Mouse (Mus musculus) cerebellum, adult 18-20 months (tissue): ENCODE measurements around the gene Kctd21.
A peak's percentile ranks its signal among the peaks of the same experiment; 100 is the strongest.

ENCODE experiments used
- DNase-seq, 2 experiments: peaks; one replicate each; pipeline ENCODE4 v3.0.0; 2021

Kctd21 gene

DNA sequence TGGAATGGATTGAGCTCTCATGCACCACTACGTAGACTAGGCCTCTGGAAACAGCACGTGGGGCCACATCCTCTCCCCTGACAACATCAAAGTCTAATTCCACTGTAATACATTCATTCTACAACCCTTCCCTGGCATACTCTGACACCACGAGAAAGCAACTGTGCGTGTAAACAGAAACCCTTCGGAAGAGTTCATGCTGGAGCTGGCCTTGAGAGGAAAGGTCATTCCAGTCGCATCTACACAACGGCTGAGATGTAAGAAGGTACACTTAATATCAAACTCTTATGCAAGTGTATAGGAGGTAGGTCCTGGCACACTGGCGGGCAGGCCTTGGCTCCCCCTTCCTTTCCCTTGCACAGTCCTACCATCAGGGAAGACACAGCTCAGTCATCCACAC is 7.8 kb upstream of the Kctd21 start:
- no peak for DNase-seq

DNA sequence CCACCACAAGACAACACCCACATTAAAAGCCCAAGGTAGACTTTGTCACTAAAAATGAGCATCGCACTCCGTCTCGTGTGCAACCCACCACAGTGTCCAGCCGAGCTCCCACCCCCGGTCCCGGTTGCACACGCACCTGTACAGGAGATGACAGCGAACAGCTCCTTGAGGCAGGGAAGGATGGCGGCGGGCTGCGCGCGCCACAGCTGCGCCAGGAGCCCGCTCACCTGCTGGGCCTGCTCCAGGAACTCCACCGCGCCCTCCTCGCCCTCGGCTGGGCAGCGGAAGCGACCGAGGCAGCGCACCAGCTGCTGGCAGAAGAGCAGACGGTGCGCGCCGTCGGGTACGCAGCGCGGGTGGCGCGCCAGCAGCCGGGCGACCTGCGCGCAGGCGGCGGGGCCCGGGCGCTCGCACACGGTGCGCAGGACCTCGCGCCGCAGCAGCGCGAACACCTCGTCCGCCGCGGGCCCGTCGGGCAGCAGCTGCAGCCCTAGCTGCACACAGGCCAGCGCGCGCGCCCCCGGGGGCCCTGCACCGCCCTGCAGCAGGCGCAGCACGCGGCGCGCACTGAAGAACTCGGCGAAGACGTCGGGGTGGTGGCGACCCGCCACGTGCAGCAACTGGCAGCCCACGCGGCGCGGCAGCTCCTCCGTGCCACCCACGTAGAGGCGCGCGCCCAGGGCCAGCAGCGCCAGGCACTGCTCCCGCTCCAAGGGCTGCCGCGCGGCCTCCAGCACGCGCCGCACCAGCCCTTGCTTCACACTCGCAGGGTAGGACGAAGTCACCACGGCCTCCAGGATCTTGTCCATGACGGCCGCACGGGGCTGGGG is 6.8 kb upstream of the Kctd21 start:
- DNase-seq = peak in 1 of 2 experiments; percentile 22

DNA sequence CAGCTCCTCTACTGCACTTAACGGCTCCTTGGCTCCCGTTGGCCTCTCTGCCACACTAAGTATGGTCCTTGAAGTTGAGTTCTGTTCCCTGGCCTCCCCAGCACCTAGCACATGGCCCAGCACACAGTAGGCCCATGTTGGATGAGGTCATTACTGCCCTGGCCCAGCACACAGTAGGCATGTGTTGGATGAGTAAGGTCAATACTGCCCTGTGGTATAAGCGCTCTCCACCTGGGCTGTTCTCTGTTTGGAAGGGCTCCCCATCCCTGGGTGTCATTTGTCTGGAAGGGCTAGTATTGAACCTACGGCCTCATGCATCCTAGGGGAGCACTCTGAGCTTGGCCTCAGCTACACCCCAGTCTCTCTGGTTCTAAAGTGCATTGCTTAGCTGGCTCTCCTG is 4.8 kb upstream of the Kctd21 start:
- DNase-seq = no peak

GRCm38 (mm10) chr7:97328891-97329588 is 3.1 kb upstream of the Kctd21 start:
- peak; percentile 67 to 73 for DNase-seq

- peak; percentile 57 to 58 for DNase-seq
These were observed 2.5 kb upstream of the Kctd21 start for GRCm38 (mm10) chr7:97329676-97330075.

DNA sequence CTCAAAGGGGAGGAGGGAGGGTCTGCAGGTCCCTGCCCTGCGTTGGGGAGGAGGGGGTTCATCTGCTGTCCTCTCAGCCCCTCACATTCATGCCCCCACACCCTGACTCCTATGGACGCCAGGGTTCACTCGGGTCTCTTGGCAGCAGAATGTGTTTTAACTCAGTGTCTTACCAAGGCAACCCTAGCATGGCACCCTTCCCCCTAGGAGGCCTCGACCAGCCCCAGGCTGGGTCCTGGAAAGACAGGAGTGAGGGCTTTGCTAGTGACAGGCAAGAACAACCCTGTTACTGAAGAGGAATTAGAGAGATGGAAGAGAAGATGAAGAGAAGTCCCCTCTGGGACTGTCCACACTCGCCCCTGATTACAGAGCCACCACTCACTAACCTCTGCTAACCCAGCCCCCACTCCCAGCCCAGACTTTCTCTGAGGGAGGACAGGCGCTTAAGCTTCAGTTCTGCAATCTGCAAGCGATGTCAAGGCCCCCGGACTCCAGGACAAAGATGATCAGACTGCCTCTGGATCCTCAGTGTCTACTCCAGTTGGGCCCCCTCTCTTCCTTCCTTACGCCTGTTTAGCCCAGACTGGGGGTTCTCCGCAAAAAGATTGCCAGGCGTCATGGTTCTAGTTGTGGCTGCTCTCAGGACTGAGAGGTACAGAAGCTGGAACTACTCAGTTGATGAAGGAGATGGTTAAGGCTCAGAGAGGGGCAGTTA is 1.0 kb upstream of the Kctd21 start:
- peak; percentile 38 to 44 for DNase-seq

- no peak for DNase-seq
These were observed 527 bp downstream of the Kctd21 start for GRCm38 (mm10) chr7:97332667-97333041.

- DNase-seq = peak; percentile 33 to 41
These were observed 1.2 kb downstream of the Kctd21 start for GRCm38 (mm10) chr7:97333113-97333898.

DNA sequence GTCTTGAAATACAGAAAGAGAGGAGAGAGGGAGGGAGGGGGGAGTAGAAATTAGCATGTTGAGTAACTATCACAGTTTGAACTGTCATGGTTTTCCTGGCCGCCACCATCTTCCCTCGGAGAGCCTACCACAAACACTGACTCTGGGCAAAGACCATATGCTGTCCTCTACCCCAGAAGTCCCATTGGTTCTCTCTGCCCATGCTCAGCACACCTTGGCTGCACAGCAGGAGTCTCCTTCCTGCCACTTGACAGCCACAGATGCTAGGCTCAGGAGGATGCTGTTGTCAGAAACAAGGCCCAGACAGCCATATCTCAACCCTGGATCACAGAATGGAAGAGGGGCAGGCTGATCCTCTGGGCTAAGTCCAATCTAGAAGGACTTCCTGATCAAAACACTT is 2.3 kb downstream of the Kctd21 start:
- DNase-seq = peak; percentile 49 to 50

DNA sequence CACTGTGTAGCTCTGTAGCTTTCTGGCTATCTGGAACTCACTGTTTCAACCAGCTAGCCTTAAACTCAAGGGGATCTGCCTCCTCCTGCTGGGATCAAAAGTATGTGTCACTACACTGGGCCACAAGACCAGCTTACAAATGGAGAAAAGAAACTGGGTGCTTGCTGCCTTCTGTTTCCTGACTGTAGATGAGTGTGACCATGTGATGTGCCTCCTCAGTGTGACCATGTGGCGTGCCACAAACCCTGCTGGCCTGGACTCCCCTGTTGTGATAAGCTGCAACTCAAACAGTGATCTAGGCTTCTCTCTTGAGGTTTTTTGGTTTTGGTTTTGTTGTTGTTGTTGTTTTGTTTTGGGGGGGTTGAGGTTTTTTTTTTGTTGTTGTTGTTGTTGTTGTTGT is 4.6 kb downstream of the Kctd21 start:
- peak in 1 of 2 experiments; percentile 32 for DNase-seq

DNA sequence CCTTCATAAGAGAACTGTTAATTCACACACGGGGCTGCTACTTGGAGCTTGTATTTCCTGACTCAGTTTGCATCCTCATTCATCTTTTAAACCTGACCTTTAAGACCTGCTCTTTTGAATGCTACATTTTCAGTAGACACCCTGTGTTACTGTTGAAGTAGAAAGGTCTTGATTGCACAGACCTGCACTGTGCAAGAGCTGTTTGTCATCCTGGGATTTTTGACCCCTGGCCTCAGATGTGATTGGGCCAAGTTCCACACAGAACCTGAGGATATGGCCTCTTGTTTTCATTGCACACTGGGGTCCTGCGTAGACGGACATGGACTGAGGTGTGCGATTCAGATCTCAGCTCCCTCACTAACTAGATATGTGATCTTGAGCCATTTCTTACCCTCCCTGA is 6.5 kb downstream of the Kctd21 start:
- DNase-seq = no peak

- peak; percentile 39 for DNase-seq
These were observed 7.5 kb downstream of the Kctd21 start for GRCm38 (mm10) chr7:97339623-97340022.

- DNase-seq = no peak
These were observed 9.1 kb downstream of the Kctd21 start for GRCm38 (mm10) chr7:97340907-97341849.

DNA sequence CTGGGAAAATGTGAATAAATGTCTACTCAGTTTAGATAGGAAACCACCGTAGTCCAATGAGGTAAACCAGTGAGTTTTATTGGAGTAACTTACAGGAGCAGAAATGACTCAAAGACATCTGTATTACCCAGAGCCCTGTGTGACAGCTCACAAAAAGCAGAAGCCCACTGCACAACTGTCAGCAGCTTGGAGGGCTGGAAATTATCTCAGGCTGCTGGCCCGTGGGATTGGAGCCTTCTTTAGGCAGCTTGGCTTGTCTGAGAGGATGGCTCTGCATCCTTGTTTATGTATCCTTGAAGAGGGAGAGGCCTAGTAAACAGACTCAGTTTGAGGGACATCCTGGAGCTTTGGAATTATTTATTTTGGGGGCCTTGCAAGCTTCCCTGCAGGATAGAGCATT is 10.8 kb downstream of the Kctd21 start:
- no peak for DNase-seq

DNA sequence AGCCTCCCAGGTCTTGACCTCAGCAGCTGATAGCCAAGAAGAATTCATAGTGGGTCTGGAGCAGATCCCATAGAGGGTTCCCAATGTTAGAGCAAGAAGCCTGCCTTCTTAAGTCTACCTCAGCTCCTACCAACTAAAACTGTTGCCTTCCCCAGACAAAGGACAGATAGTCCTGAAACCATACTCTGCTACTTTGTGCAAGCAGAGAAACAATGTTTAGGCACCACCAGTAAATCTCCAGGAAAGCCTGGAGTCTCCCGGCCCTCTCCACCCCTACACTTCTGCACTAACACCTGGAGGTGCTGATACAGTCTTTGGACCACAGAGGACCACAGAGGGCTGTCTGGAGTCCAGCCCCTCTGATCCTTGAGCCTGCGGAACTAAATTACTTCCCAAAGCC is 12.5 kb downstream of the Kctd21 start:
- DNase-seq = no peak

GRCm38 (mm10) chr7:97345229-97345871 is 13.2 kb downstream of the Kctd21 start:
- DNase-seq = peak; percentile 57

GRCm38 (mm10) chr7:97346111-97346821 is 14.1 kb downstream of the Kctd21 start:
- DNase-seq = peak in 1 of 2 experiments; percentile 4

- peak in 1 of 2 experiments; percentile 1 for DNase-seq
These were observed 14.7 kb downstream of the Kctd21 start for GRCm38 (mm10) chr7:97346822-97347166.

DNA sequence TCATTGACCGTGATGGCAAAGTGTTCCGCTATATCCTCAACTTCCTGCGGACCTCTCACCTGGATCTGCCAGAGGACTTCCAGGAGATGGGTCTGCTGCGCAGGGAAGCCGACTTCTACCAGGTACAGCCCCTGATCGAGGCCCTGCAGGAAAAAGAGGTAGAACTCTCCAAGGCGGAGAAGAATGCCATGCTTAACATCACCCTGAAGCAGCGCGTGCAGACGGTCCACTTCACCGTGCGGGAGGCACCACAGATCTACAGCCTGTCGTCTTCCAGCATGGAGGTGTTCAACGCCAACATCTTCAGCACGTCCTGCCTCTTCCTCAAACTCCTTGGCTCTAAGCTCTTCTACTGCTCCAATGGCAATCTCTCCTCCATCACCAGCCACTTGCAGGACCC is 15.3 kb downstream of the Kctd21 start:
- peak in 1 of 2 experiments; percentile 3 for DNase-seq

GRCm38 (mm10) chr7:97348318-97348717 is 16.2 kb downstream of the Kctd21 start:
- no peak for DNase-seq
